Mouse (Mus musculus) forebrain, embryonic 12.5 days (tissue): ENCODE results near the gene Tmem144. TPM values are rescaled to one million over a fixed set of nuclear protein-coding genes. Genes with fewer than 3 reads are reported as not detected.

Experiments used
- ATAC-seq: fragments of 200-750 bp; cut with Nextera tagmentation; 2 replicates; pipeline ENCODE4 v1.8.0; 2017; ENCODE audit warnings: moderate TSS enrichment; ENCODE audit not compliant: low FRiP score
- H3K27ac ChIP-seq: fragments of 300-500 bp; sonication (generic); 2 replicates; pipeline ENCODE4 v1.5.1; 2016; ENCODE audit warnings: mild to moderate bottlenecking
- H3K27me3 ChIP-seq: fragments of 300-500 bp; sonication (generic); 2 replicates; pipeline ENCODE4 v1.6.1; 2016; ENCODE audit warnings: mild to moderate bottlenecking
- H3K36me3 ChIP-seq: fragments of 300-500 bp; sonication (generic); replicated peaks from 2 replicates; pipeline ENCODE4 v1.6.1; 2016; ENCODE audit warnings: mild to moderate bottlenecking
- H3K4me1 ChIP-seq: fragments of 300-500 bp; sonication (generic); 2 replicates; pipeline ENCODE4 v1.6.1; 2016
- H3K4me2 ChIP-seq: fragments of 300-500 bp; sonication (generic); 2 replicates; pipeline ENCODE4 v1.6.1; 2016; ENCODE audit warnings: mild to moderate bottlenecking, moderate library complexity
- H3K4me3 ChIP-seq: fragments of 300-500 bp; sonication (generic); replicated peaks from 2 replicates; pipeline ENCODE4 v1.5.1; 2016; ENCODE audit warnings: mild to moderate bottlenecking
- H3K9ac ChIP-seq: fragments of 300-500 bp; sonication (generic); 2 replicates; pipeline ENCODE4 v1.6.1; 2016; ENCODE audit warnings: mild to moderate bottlenecking
- H3K9me3 ChIP-seq: fragments of 300-500 bp; sonication (generic); 2 replicates; pipeline ENCODE4 v1.6.1; 2016
- WGBS: fragments of 180-500 bp; shearing (Covaris S2); methylation state at CpG from one replicate; pipeline ENCODE4 v1.1.7; 2016; 5-methylcytosine and 5-hydroxymethylcytosine counted together
- polyA plus RNA-seq: library from polyadenylated mRNA; unstranded; fragments of >200 nt; fragmentation: Nextera tagmentation; extraction: Ambion mirVana; gene quantifications from 2 replicates; pipeline ENCODE4 v1.2.1, GENCODE M21; 2016

Gene Tmem144
- polyA plus RNA-seq, 1 experiment from 2014 or later: 4.3 TPM

GRCm38 (mm10) chr3:79789554-79789953 lies 63.0 kb downstream of the Tmem144 start:
- H3K27ac ChIP-seq: no peak overlapping the region
- H3K36me3 ChIP-seq: no peaks in the 10 kb centered on the region
- H3K4me2 ChIP-seq: no peak overlapping the region
- no peaks in the 10 kb centered on the region for H3K27me3 ChIP-seq
- H3K4me1 ChIP-seq: no peaks in the 10 kb centered on the region
- H3K9ac ChIP-seq: no peak overlapping the region
- 79% methylated on average over 4 of the region's 4 CpGs for WGBS
- ATAC-seq: no peak
- H3K4me3 ChIP-seq: no peak overlapping the region
- H3K9me3 ChIP-seq: no peaks in the 10 kb centered on the region

GRCm38 (mm10) chr3:79788959-79789358 lies 63.6 kb downstream of the Tmem144 start:
- Histone ChIP-seq H3K9ac (no peak overlapping the region), H3K4me3 (no peak overlapping the region), H3K27ac (no peak overlapping the region), H3K27me3 (no peaks in the 10 kb centered on the region), H3K4me2 (no peak overlapping the region), H3K4me1 (peaks cover 3% of the 10 kb centered on the region; the same call in 1 of the 2 replicates), H3K9me3 (no peaks in the 10 kb centered on the region), H3K36me3 (no peaks in the 10 kb centered on the region)
- ATAC-seq: no peak
- WGBS: 76% methylated on average over 6 of the region's 6 CpGs

- Histone ChIP-seq H3K4me1 (peaks cover 3% of the 10 kb centered on the region; the same call in 1 of the 2 replicates), H3K27me3 (no peaks in the 10 kb centered on the region), H3K9ac (no peak overlapping the region), H3K36me3 (no peaks in the 10 kb centered on the region), H3K27ac (no peak overlapping the region), H3K4me3 (no peak overlapping the region), H3K4me2 (peak overlapping the region; percentile 29), H3K9me3 (no peaks in the 10 kb centered on the region)
- peak; percentile 20; the same call in 1 of the 2 replicates for ATAC-seq
- WGBS: 20% methylated on average over 11 of the region's 11 CpGs
These were observed 68.2 kb downstream of the Tmem144 start for GRCm38 (mm10) chr3:79784362-79784736.

- Histone ChIP-seq H3K4me3 (no peak overlapping the region), H3K4me1 (peaks cover 3% of the 10 kb centered on the region; the same call in 1 of the 2 replicates), H3K27me3 (no peaks in the 10 kb centered on the region), H3K9ac (no peak overlapping the region), H3K9me3 (no peaks in the 10 kb centered on the region), H3K4me2 (no peak overlapping the region), H3K27ac (no peak overlapping the region), H3K36me3 (no peaks in the 10 kb centered on the region)
- ATAC-seq: no peak
- 68% methylated on average over 10 of the region's 10 CpGs for WGBS
These were observed 68.8 kb downstream of the Tmem144 start for GRCm38 (mm10) chr3:79783630-79784361.

- H3K36me3 ChIP-seq: no peaks in the 10 kb centered on the region
- H3K27me3 ChIP-seq: no peaks in the 10 kb centered on the region
- WGBS: 79% methylated on average over 2 of the region's 2 CpGs
- H3K9me3 ChIP-seq: no peaks in the 10 kb centered on the region
- no peaks in the 10 kb centered on the region for H3K4me1 ChIP-seq
- H3K27ac ChIP-seq: no peak overlapping the region
- no peak for ATAC-seq
- H3K9ac ChIP-seq: no peak overlapping the region
- no peak overlapping the region for H3K4me3 ChIP-seq
- no peak overlapping the region for H3K4me2 ChIP-seq
These were observed 79.9 kb downstream of the Tmem144 start for GRCm38 (mm10) chr3:79772701-79773100.

Other genes with a start within 250 kb of the Tmem144 start
- 18.1 and 19.5 TPM in 2 replicates for gene 4930579G24Rik, start 223.7 kb downstream of the Tmem144 start, polyA plus RNA-seq
- gene Etfdh, start 223.3 kb downstream of the Tmem144 start, polyA plus RNA-seq: 42.2 and 42.5 TPM in 2 replicates
- not detected in 2 replicates for gene Rxfp1, start 114.9 kb downstream of the Tmem144 start, polyA plus RNA-seq
- gene Fam198b, start 31.8 kb upstream of the Tmem144 start, polyA plus RNA-seq: 1.4 TPM in 2 replicates